Mouse (Mus musculus) thymus, adult 2 months (tissue): Measurements from ENCODE around the gene Vamp2. TPM values are rescaled to one million over a fixed set of nuclear protein-coding genes. Genes with fewer than 3 reads are reported as not detected.

Source experiments
- DNase-seq: peaks from one replicate; pipeline ENCODE4 v3.0.0; 2021
- H3K27ac ChIP-seq: fragments of 200-500 bp; 2 replicates; pipeline ENCODE4 v1.5.1; 2012; ENCODE audit warnings: low read length, control low read depth; ENCODE audit not compliant: control insufficient read depth, insufficient read depth
- H3K27me3 ChIP-seq: fragments of 200-500 bp; 2 replicates; pipeline ENCODE4 v1.6.1; 2012; ENCODE audit warnings: mild to moderate bottlenecking, low read length, moderate library complexity, mixed read lengths; ENCODE audit not compliant: control insufficient read depth, insufficient read depth
- H3K36me3 ChIP-seq: fragments of 200-500 bp; 2 replicates; pipeline ENCODE4 v1.6.1; 2012; ENCODE audit warnings: mild to moderate bottlenecking, low read length, moderate library complexity; ENCODE audit not compliant: control insufficient read depth, insufficient read depth
- H3K4me1 ChIP-seq: fragments of 200-500 bp; replicated peaks from 2 replicates; pipeline ENCODE4 v1.6.1; 2012; ENCODE audit warnings: low read length; ENCODE audit not compliant: control insufficient read depth, insufficient read depth
- H3K4me3 ChIP-seq: fragments of 200-500 bp; 2 replicates; pipeline ENCODE4 v1.5.1; 2012; ENCODE audit warnings: mild to moderate bottlenecking, low read length, control low read depth, moderate library complexity; ENCODE audit not compliant: control insufficient read depth, insufficient read depth
- CTCF ChIP-seq: fragments of 200-500 bp; IDR thresholded peaks from 2 replicates; pipeline ENCODE4 v1.5.1; 2012; ENCODE audit warnings: mild to moderate bottlenecking, control low read depth, low read length, moderate library complexity, borderline replicate concordance; ENCODE audit not compliant: control insufficient read depth, poor library complexity, insufficient read depth; ENCODE audit errors: extremely low read depth
- POLR2A ChIP-seq: fragments of 200-500 bp; IDR thresholded peaks from 2 replicates; pipeline ENCODE4 v1.6.1; 2012; ENCODE audit warnings: mild to moderate bottlenecking, low read length, control low read depth, moderate library complexity; ENCODE audit not compliant: control insufficient read depth, poor library complexity, insufficient read depth; ENCODE audit errors: extremely low read depth
- WGBS: fragments of 180-500 bp; shearing (Covaris S2); methylation state at CpG from one replicate; pipeline ENCODE4 v1.1.7; 2018; 5-methylcytosine and 5-hydroxymethylcytosine counted together
- polyA plus RNA-seq: library from polyadenylated mRNA; depleted of rRNA; stranded (reverse); fragments of >200 nt; gene quantifications from 2 replicates; pipeline ENCODE4 v1.2.3, GENCODE M21; 2012; rRNA removed

Gene Vamp2
- 159 and 175 TPM in 2 replicates for polyA plus RNA-seq

- Histone ChIP-seq H3K36me3 (peaks cover 5% of the 10 kb centered on the region), H3K27ac (no peak within 1 kb of the TSS; the same call in none of the 2 replicates), H3K4me1 (peaks cover 14% of the 10 kb centered on the region), H3K4me3 (peak within 1 kb of the TSS; percentile 95), H3K27me3 (no peaks in the 10 kb centered on the region)
- TF ChIP-seq CTCF (0 out of 2 replicates have a peak, but pooled peaks have one; percentile 20), POLR2A (peak; percentile 85)
- 2% methylated on average over 66 of the region's 67 CpGs for WGBS
- peak; percentile 89 for DNase-seq
Measured at GRCm38 (mm10) chr11:69088103-69088855, at the start of gene Vamp2. Vamp2 (plus strand) TSS chr11:69088490.

- H3K4me3 ChIP-seq, result peak within 1 kb of the TSS; percentile 73
- peaks cover 3% of the 10 kb centered on the region for H3K36me3 ChIP-seq
- DNase-seq, result peak; percentile 84
- H3K27ac ChIP-seq, result peak within 1 kb of the TSS; percentile 8; the same call in 1 of the 2 replicates
- under 1% methylated on average over 54 of the region's 54 CpGs for WGBS
- peaks cover 10% of the 10 kb centered on the region for H3K4me1 ChIP-seq
- TF ChIP-seq CTCF (0 out of 2 replicates have a peak, but pooled peaks have one; percentile 15), POLR2A (peak; percentile 50; the same call in 1 of the 2 replicates)
- H3K27me3 ChIP-seq, result no peaks in the 10 kb centered on the region
Measured at GRCm38 (mm10) chr11:69045531-69046394, 42.5 kb upstream of the Vamp2 start, which contains the start of gene Aurkb. Aurkb (plus strand) TSS chr11:69045647.

- Histone ChIP-seq H3K27me3 (no peaks in the 10 kb centered on the region), H3K4me3 (peak overlapping the region; percentile 47), H3K4me1 (peaks cover 10% of the 10 kb centered on the region), H3K27ac (no peak overlapping the region), H3K36me3 (peaks cover 4% of the 10 kb centered on the region)
- TF ChIP-seq CTCF (no peak), POLR2A (no peak)
- 13% methylated on average over 9 of the region's 9 CpGs for WGBS
- DNase-seq, result no peak
Measured at GRCm38 (mm10) chr11:69046395-69046774, 41.9 kb upstream of the Vamp2 start.

- TF ChIP-seq CTCF (no peak), POLR2A (no peak)
- no peaks in the 10 kb centered on the region for H3K27me3 ChIP-seq
- 93% methylated on average over 12 of the region's 12 CpGs for WGBS
- H3K36me3 ChIP-seq, result peaks cover 4% of the 10 kb centered on the region
- no peak overlapping the region for H3K4me3 ChIP-seq
- H3K4me1 ChIP-seq, result peaks cover 10% of the 10 kb centered on the region
- H3K27ac ChIP-seq, result no peak overlapping the region
- DNase-seq, result no peak
Measured at GRCm38 (mm10) chr11:69047592-69047991, 40.7 kb upstream of the Vamp2 start.

GRCm38 (mm10) chr11:69048151-69048550 lies 40.1 kb upstream of the Vamp2 start:
- 94% methylated on average over 14 of the region's 14 CpGs for WGBS
- no peak overlapping the region for H3K4me3 ChIP-seq
- H3K27me3 ChIP-seq, result no peaks in the 10 kb centered on the region
- no peak for DNase-seq
- H3K4me1 ChIP-seq, result peaks cover 10% of the 10 kb centered on the region
- no peak overlapping the region for H3K27ac ChIP-seq
- TF ChIP-seq POLR2A, result no peak
- no peak for TF ChIP-seq CTCF
- peaks cover 4% of the 10 kb centered on the region for H3K36me3 ChIP-seq

GRCm38 (mm10) chr11:69050748-69051147 lies 37.5 kb upstream of the Vamp2 start:
- TF ChIP-seq CTCF (no peak), POLR2A (no peak)
- 96% methylated on average over 8 of the region's 8 CpGs for WGBS

More at GRCm38 (mm10) chr11:69050748-69051147, 37.5 kb upstream of the Vamp2 start:
- DNase-seq, result no peak
- no peaks in the 10 kb centered on the region for H3K27me3 ChIP-seq
- H3K36me3 ChIP-seq, result peaks cover 4% of the 10 kb centered on the region
- H3K27ac ChIP-seq, result no peak overlapping the region
- H3K4me1 ChIP-seq, result peaks cover 20% of the 10 kb centered on the region
- H3K4me3 ChIP-seq, result no peak overlapping the region
